Mouse (Mus musculus) bone marrow, adult 2 months (tissue): ENCODE data around the gene Casc3.

Experiments
- CTCF ChIP-seq: fragments of 200-500 bp; IDR thresholded peaks from 2 replicates; pipeline ENCODE4 v1.5.1; 2011; ENCODE audit warnings: low read length, control low read depth; ENCODE audit not compliant: control insufficient read depth, insufficient read depth
- POLR2A ChIP-seq: fragments of 200-500 bp; IDR thresholded peaks from 2 replicates; pipeline ENCODE4 v1.6.1; 2011; ENCODE audit warnings: low read depth, mild to moderate bottlenecking, control low read depth, low read length, borderline replicate concordance; ENCODE audit not compliant: control insufficient read depth

- TF ChIP-seq CTCF (no peak), POLR2A (no peak)
Measured at GRCm38 (mm10) chr11:98846865-98847604, 42.3 kb downstream of the Casc3 start.
